Mouse (Mus musculus) kidney, postnatal 14 days (tissue): Measurements from ENCODE around the gene Syt8.

Source experiments
- DNase-seq: peaks from one replicate; pipeline ENCODE4 v3.0.0; 2022; ENCODE audit warnings: mixed read lengths

Syt8 gene

DNA sequence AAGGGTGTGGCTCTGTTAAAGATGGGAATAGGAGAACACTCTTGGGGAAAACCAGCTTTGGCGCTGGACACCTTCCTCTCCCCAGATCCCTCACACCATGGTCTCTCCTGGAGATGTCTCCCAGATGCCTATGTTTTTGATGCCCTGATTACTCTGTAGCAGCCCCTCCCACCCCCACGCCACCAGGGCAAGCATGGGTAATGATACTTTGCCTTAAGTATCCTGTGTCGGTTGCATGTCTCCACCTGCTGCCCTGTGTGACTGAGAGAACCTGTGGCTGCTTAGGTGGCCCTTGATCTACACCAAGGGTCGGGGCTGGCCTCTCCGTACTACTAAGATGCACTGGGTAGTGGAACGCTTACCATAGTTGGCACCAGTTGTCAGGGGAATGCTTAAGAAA is 43.4 kb downstream of the Syt8 start:
- DNase-seq = no peak

DNA sequence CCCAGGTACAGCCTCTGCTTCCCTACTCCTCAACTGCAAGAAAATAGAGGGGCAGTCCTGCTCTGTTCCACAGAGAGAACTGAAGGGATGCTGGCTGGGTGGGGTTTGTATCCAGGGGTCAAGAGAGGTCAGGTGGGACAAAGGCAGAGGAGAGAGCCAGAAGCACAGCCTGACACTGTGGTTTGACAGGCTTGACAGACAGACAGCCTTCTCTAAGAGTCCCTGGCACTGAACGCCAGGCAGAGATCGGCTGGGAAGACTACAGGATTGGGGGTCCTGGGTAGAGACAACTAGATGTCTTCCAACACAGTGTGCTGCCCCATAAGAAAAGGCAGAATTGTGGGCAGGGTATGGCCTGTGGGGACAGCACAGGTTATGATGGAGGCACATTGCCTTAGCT is 43.9 kb downstream of the Syt8 start:
- no peak for DNase-seq

DNA sequence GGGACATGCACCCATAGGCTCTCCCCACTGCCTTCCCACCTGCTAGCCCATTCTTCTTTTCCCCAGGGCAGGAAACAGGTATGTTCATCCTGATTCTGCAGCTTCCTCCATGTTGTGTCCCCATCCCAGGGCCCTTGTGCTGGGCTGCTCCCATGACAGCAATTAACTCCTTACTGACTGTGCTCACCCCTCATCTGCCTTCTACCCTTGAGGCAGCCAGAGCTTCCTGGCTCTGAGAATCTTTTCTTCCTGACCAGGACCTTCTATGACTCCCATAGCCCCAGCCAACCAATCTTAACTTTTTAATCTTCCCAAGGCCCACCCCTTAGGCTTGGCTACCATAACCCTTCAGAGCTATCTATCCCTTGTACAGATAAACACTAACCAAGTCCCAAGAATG is 44.7 kb downstream of the Syt8 start:
- no peak for DNase-seq

DNA sequence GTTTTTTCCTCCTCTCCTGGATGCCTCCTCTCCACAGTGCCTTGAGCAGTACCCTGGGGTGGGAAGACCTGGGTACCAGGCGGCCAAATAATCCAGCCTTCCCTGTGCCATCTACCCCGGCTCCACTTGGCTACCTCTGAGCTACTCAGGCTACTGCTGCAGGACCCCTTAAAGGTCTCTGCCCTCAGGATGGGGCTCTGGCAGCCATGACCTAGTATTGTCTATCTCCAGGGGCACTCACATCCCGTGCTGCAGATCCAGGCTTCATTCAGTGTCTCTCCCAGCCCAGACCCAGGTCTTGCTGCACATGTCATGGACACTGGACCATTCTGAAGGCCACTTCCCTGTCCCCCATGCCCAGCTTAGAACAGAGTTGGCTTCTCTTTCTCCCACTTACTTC is 45.2 kb downstream of the Syt8 start:
- no peak for DNase-seq

DNA sequence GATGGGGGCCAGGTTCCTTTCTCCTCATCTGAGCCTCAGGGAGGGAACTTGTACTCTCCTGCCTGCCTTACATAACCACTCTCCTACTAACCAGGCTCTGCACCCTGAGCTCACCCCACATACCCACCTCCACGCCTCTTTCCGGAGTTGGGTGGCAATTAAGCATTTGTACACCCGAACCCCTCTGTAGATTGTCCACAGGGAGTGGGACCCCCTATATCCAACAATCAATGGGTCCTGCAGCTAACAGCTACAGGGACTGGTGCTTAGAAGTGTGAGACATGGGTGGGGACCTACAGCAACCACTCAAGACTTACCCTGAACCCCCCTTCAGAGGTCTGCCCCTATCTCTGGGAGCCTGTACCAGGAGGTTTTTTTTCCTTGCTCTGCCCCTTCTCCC is 46.0 kb downstream of the Syt8 start:
- no peak for DNase-seq

DNA sequence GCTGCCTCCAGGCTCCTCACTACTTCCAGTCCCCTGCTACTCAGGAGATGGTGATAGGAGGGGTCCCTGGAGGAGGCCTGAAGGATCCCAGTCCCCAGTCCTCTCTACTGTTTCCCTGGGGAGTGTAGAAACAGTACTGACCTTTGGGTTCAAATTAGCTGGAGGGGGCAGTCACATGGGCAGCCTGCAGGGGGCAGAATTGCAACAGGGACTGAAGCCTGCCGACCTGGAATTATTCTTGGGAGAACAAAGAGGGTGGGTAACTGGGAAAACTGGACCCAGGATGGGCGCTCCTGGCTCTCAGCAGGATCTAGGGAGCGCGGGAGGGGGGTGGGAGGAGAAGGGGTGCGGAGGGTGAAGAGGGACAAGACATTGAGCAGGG is 46.5 kb downstream of the Syt8 start:
- peak; percentile 58 for DNase-seq

DNA sequence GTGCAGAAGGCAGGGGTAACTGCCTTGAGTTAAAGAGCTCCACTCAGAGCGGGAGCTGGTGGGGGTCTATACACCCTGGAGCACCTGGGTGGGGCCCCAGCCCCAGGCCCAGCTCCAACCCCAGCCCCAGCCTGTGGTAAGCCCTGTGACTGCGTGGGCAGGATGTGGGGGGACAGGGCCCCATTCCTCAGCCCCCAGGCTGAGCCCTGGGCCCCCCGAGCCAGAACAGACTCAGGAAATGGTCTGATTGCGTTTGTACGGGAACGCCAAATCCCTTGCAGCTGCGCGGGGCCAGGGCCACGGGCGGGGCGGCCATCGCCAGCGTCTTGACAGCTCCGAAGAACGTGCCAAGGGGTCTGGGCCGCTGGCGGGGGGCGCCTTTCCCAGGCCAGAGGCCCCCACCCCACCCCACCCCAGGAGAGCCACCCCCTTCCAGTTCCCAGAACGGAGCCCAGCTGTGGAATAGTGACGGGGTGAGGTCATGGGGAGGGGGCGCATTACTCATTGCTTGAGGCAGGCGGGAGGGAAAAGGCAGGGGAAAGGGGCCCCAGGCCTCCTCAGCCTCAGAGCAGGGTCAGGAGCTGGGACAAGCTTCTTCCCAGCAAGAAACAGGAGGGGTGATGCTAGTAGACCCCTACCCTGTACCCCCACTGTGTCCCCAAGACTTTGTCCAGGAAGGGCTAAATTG is 47.1 kb downstream of the Syt8 start:
- DNase-seq = peak; percentile 47

DNA sequence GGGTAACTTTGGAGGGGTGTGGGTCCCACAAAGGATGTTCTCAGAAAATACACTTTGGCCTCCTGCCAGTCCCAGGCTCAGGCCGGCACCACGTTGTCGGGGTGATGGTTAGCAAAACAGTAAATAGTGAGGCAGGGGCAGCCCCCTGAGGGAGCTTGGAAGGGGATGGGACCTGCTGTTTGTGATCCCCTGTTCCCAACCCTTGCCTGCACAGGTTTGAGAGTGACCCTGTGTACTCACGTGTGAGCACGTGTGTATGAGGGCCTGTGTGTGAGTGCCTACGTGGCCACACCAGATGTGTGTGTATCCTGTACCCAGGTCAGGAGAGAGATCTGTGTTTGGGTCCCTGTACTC is 47.6 kb downstream of the Syt8 start:
- peak; percentile 29 for DNase-seq

DNA sequence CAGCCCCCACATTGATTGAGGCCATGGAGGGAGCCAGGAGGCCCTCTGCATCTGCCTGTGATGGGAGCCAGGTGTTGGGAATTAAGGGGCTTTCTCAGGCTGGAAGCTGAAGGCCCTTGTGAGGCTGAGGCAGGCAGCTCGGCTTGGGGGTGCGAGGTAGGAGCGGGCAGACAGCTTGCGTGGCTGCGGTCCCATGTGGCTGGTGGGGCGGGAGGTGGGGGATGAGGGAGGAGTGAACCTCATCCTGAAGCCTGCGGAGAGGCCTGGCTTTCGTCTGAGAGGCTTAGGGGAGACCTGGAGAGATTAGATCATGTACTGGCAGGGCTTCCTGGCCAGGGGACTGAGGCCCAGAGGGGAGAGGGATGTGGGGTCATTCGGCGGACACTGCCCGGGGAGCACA is 48.5 kb downstream of the Syt8 start:
- no peak for DNase-seq

DNA sequence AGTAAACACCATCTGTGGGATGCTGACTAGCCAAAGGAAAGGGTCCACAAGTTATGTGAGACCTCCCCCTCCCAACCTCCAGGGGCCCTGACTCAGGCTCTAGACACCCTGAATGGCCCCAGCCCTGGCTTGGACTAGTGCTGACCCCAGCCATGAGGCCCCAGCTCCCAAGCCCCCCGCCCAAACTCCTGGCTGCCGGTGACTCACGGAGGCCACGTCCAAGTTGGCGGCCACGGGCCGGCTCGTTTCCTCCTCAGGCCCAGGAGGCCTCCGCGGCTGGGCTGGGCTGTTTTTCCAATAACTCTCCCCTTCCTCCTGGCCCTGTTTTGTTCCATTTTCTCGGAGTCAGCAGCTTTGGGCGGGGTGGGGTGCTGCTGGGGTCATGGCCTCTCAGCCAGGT is 50.1 kb downstream of the Syt8 start:
- no peak for DNase-seq

DNA sequence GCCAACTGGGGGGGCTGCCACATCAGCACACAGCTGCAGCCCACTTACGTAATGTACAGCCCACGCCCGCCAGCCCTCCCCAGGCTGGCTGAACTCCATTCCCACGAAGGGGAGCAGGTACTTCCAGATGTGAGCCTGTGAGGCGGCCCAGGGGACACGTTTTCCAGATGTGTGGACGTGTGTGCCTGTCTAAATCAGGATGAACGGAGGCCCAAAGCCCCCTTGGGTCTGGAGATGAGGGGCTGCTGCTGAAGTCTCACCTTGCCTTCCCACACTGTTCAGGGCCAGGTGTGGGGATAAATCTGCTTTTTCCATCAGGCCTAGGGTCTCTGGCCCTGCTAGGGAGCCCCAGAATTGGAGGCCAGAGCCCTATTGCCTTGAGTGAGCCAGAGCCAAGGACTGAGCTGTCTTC is 52.1 kb downstream of the Syt8 start:
- no peak for DNase-seq

DNA sequence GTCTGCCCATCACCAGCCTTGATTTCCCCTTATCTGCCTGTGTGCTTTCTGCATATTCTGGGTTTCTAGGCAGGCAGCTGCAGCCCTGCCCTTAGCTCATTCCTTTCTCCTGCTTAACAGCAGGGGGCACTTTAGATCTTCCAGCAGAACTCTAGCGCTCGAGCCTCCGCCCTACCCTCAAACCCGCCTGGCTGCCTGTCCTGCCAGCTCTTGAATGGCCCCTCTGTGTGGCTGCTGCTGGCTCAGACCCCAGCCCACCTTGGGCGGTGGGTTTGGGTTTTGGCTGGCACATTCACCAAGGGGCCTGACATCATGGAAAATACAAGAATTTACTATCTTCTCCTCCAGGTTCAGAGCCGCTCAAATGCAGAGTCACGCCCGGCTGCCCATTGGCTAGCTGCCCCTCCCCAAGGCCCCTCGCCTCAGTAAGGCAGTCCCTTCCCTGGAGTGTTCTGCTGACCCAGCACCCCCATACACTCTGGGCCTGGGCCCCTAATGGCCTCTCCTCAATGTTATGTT is 52.8 kb downstream of the Syt8 start:
- DNase-seq = peak; percentile 48

DNA sequence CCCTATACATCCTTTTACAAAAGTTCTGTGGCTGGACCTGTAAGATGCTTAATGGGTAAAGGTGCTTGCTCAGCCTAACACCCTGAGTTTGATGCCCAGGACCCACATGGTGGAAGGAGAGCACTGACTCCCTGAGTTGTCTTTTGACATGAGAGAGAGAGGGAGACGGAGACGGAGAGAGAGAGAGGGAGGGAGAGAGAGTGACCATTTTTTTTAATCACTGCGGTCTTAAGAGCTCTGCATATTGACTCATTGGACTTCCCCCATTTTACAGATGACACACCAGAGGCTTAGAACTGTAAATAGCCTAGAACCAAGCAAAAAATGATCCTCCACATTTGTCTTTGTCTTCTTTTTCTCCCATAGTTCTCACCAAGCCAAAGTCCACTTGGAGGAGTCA is 53.4 kb downstream of the Syt8 start:
- DNase-seq = no peak
